Mouse (Mus musculus) T-cell, adult 66 days (primary cell): ENCODE measurements around the gene Mia. TPM values are rescaled to one million over a fixed set of nuclear protein-coding genes. Genes with fewer than 3 reads are reported as not detected.

ENCODE experiments used
- total RNA-seq, 2 experiments: library from RNA; stranded (reverse); gene quantifications; 3 replicates in 1 of 2; 4 replicates in 1 of 2; pipeline ENCODE4 v1.2.4; 2023

The Mia gene
- under 1 TPM in 1 of 2 experiments, not detected in 1; 0.80 TPM for total RNA-seq

DNA sequence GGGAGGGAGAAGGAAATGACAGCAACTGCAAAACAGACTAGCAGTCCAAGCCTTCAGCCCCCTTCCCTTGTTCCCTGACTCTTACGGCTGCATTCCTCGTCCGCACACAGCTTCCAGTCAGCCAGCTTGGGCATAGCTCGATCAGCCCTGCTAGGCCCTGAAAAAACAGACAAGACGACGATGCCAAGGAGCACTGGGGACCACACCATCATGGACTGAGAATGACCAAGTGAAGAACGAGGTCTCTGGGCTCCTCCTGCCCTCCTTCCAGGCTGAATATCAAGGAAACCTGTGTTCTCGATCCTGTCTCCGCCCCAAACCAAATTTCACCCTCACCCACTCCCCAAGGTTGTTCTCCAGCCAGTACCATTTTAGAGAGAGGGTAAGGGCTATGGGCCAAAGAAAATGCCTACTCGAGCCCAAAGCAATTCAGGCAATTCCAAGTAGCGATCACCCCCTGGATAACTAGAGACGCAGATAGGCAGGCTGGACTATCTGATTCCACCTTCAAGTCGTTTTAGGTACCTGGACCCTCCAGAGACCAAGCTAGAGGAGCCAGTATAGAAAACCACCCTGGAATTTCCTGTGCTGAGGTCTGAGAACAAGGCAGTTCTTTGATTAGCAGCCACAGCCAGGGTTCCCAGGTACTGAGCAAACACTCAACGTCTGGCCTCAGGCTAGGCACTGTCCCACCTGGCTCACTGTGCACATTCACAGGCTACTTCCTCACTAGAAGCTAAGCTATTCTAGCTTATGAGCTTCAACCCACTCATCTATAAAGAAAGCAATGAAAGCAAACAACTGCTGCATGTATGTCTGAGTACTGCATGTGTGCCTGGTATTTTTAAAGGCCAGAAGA lies at the start of gene Mia, which contains the start of gene Gm21983:
Gene Mia (minus strand): TSS at position 321 of the 859 bp plus-strand sequence.
Gene Gm21983 (minus strand): TSS at position 250 of the 859 bp plus-strand sequence.

GRCm38 (mm10) chr7:27228281-27228821 lies 47.4 kb upstream of the Mia start, which contains the start of gene Itpkc:
Itpkc (minus strand) TSS chr7:27228661.

GRCm38 (mm10) chr7:27195681-27196611 lies 15.0 kb upstream of the Mia start, which contains the start of the genes BC024978 and Snrpa:
BC024978 (plus strand) TSS chr7:27195781.
Snrpa (minus strand) TSS chr7:27196271.

GRCm38 (mm10) chr7:27178324-27179216 lies 2.4 kb downstream of the Mia start, which contains the start of gene Rab4b:
Rab4b (minus strand) TSS chr7:27178896.

DNA sequence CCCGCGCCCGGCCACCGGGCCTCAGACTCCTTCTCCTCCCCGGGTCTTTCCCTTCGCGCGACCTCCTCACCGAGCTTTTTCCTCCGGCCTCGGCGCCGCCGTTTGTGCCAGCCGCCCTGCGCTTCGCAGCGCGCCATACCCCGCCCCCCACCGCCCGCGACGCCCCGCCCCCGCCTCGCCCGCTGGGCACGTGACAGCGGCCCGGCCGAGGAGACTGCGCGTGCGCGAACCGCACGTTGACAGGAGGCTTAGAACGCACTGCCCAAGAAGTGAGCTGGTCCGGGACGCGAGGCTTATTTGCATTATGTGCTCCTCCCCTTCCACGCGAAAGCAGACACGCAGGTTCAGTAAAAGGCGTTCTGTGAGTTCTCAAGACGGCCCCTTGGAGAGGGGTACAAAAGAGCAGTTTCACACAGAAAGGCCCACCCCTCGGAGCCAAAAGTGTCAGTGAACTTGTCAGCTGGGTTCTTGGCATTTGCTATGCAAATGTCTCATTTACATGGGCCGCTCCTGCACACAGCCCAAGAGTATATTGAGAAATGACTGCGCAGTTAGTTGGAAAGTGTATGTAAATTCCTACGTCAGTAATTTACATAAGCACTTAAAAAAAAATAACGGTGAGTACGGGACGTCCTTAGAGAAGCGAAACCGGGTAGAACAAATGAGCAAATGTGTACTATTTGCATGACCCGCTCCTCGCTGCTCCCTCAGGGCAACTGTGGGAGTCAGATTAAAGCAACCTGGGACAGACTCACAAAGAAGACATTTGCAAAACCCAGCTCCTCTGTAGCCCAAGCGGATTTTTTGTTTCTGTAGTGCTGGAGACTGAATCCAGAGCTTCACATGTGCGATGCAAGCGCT lies 14.1 kb downstream of the Mia start, which contains the start of gene Egln2:
Gene Egln2 (minus strand): TSS at position 189 of the 861 bp plus-strand sequence.

GRCm38 (mm10) chr7:27153205-27153764 lies 27.7 kb downstream of the Mia start, which contains the start of gene Cyp2t4:
Cyp2t4 (plus strand) TSS chr7:27153714.

Other genes starting within 250 kb of the Mia start
- not detected for gene Cyp2a22, start 241.8 kb downstream of the Mia start, total RNA-seq
- not detected for gene Cyp2a12, start 152.1 kb downstream of the Mia start, total RNA-seq
- gene Cyp2f2, start 61.2 kb downstream of the Mia start, total RNA-seq: not detected
- gene Cyp2t4, start 27.4 kb downstream of the Mia start, total RNA-seq: not detected
- 10 to 100 TPM; 86.3 to 86.7 TPM for gene Egln2, start 14.4 kb downstream of the Mia start, total RNA-seq
- gene Rab4b, start 2.3 kb downstream of the Mia start, total RNA-seq: 10 to 100 TPM; 91.2 to 94.2 TPM
- gene Gm21983, start 71 bp downstream of the Mia start, total RNA-seq: not detected
- gene BC024978, start 14.6 kb upstream of the Mia start, total RNA-seq: 10 to 100 TPM; 16.2 to 19.2 TPM
- gene Snrpa, start 15.1 kb upstream of the Mia start, total RNA-seq: 10 to 100 TPM; 69.5 to 79.4 TPM
- gene Itpkc, start 47.5 kb upstream of the Mia start, total RNA-seq: 10 to 100 TPM; 14.9 TPM
- 10 to 100 TPM; 14.7 to 22.1 TPM for gene Coq8b, start 51.9 kb upstream of the Mia start, total RNA-seq
- gene Numbl, start 77.3 kb upstream of the Mia start, total RNA-seq: 1 to 10 TPM; 2.2 to 3.0 TPM
- under 1 TPM; 0.56 to 0.90 TPM for gene Ltbp4, start 156.5 kb upstream of the Mia start, total RNA-seq
- 10 to 100 TPM; 80.3 to 82.3 TPM for gene Shkbp1, start 174.9 kb upstream of the Mia start, total RNA-seq
- 1 to 10 TPM; 1.4 to 6.8 TPM for gene Gm20479, start 176.3 kb upstream of the Mia start, total RNA-seq